Mouse (Mus musculus): ENCODE data around the gene Rhpn2. TPM values are rescaled to one million over a fixed set of nuclear protein-coding genes. Genes with fewer than 3 reads are reported as not detected.

Rhpn2 gene
- polyA plus RNA-seq, 1 experiment from 2014 or later, result 3.3 TPM

- Histone ChIP-seq H3K4me2 (ENCODE audit: low read length) (no peak overlapping the region), H3K27me3 (replicated peaks; ENCODE audit: control insufficient read depth, insufficient read depth, low read length) (no peaks in the 10 kb centered on the region; the same call in 1 of the 2 replicates), H3K4me1 (ENCODE audit: control insufficient read depth, insufficient read depth, low read depth, low read length) (no peaks in the 10 kb centered on the region), H3K9me3 (ENCODE audit: control insufficient read depth, low read length) (no peaks in the 10 kb centered on the region), H3K9ac (ENCODE audit: low read depth, low read length) (no peak overlapping the region), H3K36me3 (ENCODE audit: control insufficient read depth, insufficient read depth, low read length) (no peaks in the 10 kb centered on the region), H3K4me3 (ENCODE audit: low read length) (no peak overlapping the region), H3K27ac (ENCODE audit: low read depth, low read length) (no peak overlapping the region)
- ATAC-seq, result no peak
- WGBS, result 80% methylated on average over 4 of the region's 4 CpGs
Observed at GRCm38 (mm10) chr7:35342498-35342897, 8.5 kb downstream of the Rhpn2 start.

- H3K9me3 ChIP-seq (ENCODE audit: control insufficient read depth, low read length), result no peaks in the 10 kb centered on the region
- H3K9ac ChIP-seq (ENCODE audit: low read depth, low read length), result no peak overlapping the region
- no peak overlapping the region for H3K27ac ChIP-seq (ENCODE audit: low read depth, low read length)
- H3K4me1 ChIP-seq (ENCODE audit: control insufficient read depth, insufficient read depth, low read depth, low read length), result no peaks in the 10 kb centered on the region
- 98% methylated on average over 5 of the region's 5 CpGs for WGBS
- H3K27me3 ChIP-seq (replicated peaks; ENCODE audit: control insufficient read depth, insufficient read depth, low read length), result no peaks in the 10 kb centered on the region
- H3K4me3 ChIP-seq (ENCODE audit: low read length), result no peak overlapping the region
- H3K4me2 ChIP-seq (ENCODE audit: low read length), result no peak overlapping the region
- no peak for ATAC-seq
- H3K36me3 ChIP-seq (ENCODE audit: control insufficient read depth, insufficient read depth, low read length), result no peaks in the 10 kb centered on the region
Observed at GRCm38 (mm10) chr7:35344785-35345330, 10.9 kb downstream of the Rhpn2 start.

- Histone ChIP-seq H3K36me3 (ENCODE audit: control insufficient read depth, insufficient read depth, low read length) (no peaks in the 10 kb centered on the region), H3K4me2 (ENCODE audit: low read length) (no peak overlapping the region), H3K27me3 (replicated peaks; ENCODE audit: control insufficient read depth, insufficient read depth, low read length) (no peaks in the 10 kb centered on the region), H3K9me3 (ENCODE audit: control insufficient read depth, low read length) (no peaks in the 10 kb centered on the region), H3K4me1 (ENCODE audit: control insufficient read depth, insufficient read depth, low read depth, low read length) (no peaks in the 10 kb centered on the region), H3K9ac (ENCODE audit: low read depth, low read length) (no peak overlapping the region), H3K4me3 (ENCODE audit: low read length) (no peak overlapping the region), H3K27ac (ENCODE audit: low read depth, low read length) (no peak overlapping the region)
- WGBS, result 85% methylated on average over 18 of the region's 18 CpGs
- no peak for ATAC-seq
Observed at GRCm38 (mm10) chr7:35347918-35348700, 14.1 kb downstream of the Rhpn2 start.

GRCm38 (mm10) chr7:35349022-35349421 lies 15.1 kb downstream of the Rhpn2 start:
- Histone ChIP-seq H3K27me3 (replicated peaks; ENCODE audit: control insufficient read depth, insufficient read depth, low read length) (no peaks in the 10 kb centered on the region), H3K27ac (ENCODE audit: low read depth, low read length) (no peak overlapping the region), H3K4me3 (ENCODE audit: low read length) (no peak overlapping the region), H3K4me2 (ENCODE audit: low read length) (no peak overlapping the region), H3K9me3 (ENCODE audit: control insufficient read depth, low read length) (no peaks in the 10 kb centered on the region), H3K9ac (ENCODE audit: low read depth, low read length) (no peak overlapping the region), H3K36me3 (ENCODE audit: control insufficient read depth, insufficient read depth, low read length) (no peaks in the 10 kb centered on the region), H3K4me1 (ENCODE audit: control insufficient read depth, insufficient read depth, low read depth, low read length) (no peaks in the 10 kb centered on the region)
- no peak for ATAC-seq
- WGBS, result 92% methylated on average over 4 of the region's 4 CpGs

GRCm38 (mm10) chr7:35349886-35350684 lies 16.1 kb downstream of the Rhpn2 start:
- Histone ChIP-seq H3K9me3 (ENCODE audit: control insufficient read depth, low read length) (no peaks in the 10 kb centered on the region), H3K27ac (ENCODE audit: low read depth, low read length) (no peak overlapping the region), H3K36me3 (ENCODE audit: control insufficient read depth, insufficient read depth, low read length) (no peaks in the 10 kb centered on the region), H3K9ac (ENCODE audit: low read depth, low read length) (no peak overlapping the region), H3K4me2 (ENCODE audit: low read length) (no peak overlapping the region), H3K4me1 (ENCODE audit: control insufficient read depth, insufficient read depth, low read depth, low read length) (no peaks in the 10 kb centered on the region), H3K4me3 (ENCODE audit: low read length) (no peak overlapping the region), H3K27me3 (replicated peaks; ENCODE audit: control insufficient read depth, insufficient read depth, low read length) (no peaks in the 10 kb centered on the region)
- 92% methylated on average over 8 of the region's 8 CpGs for WGBS
- no peak for ATAC-seq

- Histone ChIP-seq H3K36me3 (ENCODE audit: control insufficient read depth, insufficient read depth, low read length) (no peaks in the 10 kb centered on the region), H3K27ac (ENCODE audit: low read depth, low read length) (no peak overlapping the region), H3K27me3 (replicated peaks; ENCODE audit: control insufficient read depth, insufficient read depth, low read length) (no peaks in the 10 kb centered on the region), H3K4me2 (ENCODE audit: low read length) (no peak overlapping the region), H3K4me1 (ENCODE audit: control insufficient read depth, insufficient read depth, low read depth, low read length) (no peaks in the 10 kb centered on the region), H3K9me3 (ENCODE audit: control insufficient read depth, low read length) (no peaks in the 10 kb centered on the region), H3K9ac (ENCODE audit: low read depth, low read length) (no peak overlapping the region), H3K4me3 (ENCODE audit: low read length) (no peak overlapping the region)
- WGBS, result 92% methylated on average over 3 of the region's 3 CpGs
- ATAC-seq, result no peak
Observed at GRCm38 (mm10) chr7:35351155-35351554, 17.2 kb downstream of the Rhpn2 start.

GRCm38 (mm10) chr7:35353306-35353705 lies 19.3 kb downstream of the Rhpn2 start:
- H3K4me2 ChIP-seq (ENCODE audit: low read length), result no peak overlapping the region
- 91% methylated on average over 15 of the region's 15 CpGs for WGBS
- ATAC-seq, result no peak

GRCm38 (mm10) chr7:35355303-35355872 lies 21.4 kb downstream of the Rhpn2 start:
- no peak overlapping the region for H3K27ac ChIP-seq (ENCODE audit: low read depth, low read length)
- H3K27me3 ChIP-seq (replicated peaks; ENCODE audit: control insufficient read depth, insufficient read depth, low read length), result no peaks in the 10 kb centered on the region
- no peak overlapping the region for H3K4me3 ChIP-seq (ENCODE audit: low read length)
- no peaks in the 10 kb centered on the region for H3K36me3 ChIP-seq (ENCODE audit: control insufficient read depth, insufficient read depth, low read length)
- 91% methylated on average over 5 of the region's 5 CpGs for WGBS
- no peaks in the 10 kb centered on the region for H3K9me3 ChIP-seq (ENCODE audit: control insufficient read depth, low read length)
- no peak overlapping the region for H3K9ac ChIP-seq (ENCODE audit: low read depth, low read length)
- H3K4me2 ChIP-seq (ENCODE audit: low read length), result no peak overlapping the region
- no peaks in the 10 kb centered on the region for H3K4me1 ChIP-seq (ENCODE audit: control insufficient read depth, insufficient read depth, low read depth, low read length)
- ATAC-seq, result no peak

More at GRCm38 (mm10) chr7:35353306-35353705, 19.3 kb downstream of the Rhpn2 start:
- Histone ChIP-seq H3K36me3 (ENCODE audit: control insufficient read depth, insufficient read depth, low read length) (no peaks in the 10 kb centered on the region), H3K27me3 (replicated peaks; ENCODE audit: control insufficient read depth, insufficient read depth, low read length) (no peaks in the 10 kb centered on the region), H3K9ac (ENCODE audit: low read depth, low read length) (no peak overlapping the region), H3K9me3 (ENCODE audit: control insufficient read depth, low read length) (no peaks in the 10 kb centered on the region), H3K4me1 (ENCODE audit: control insufficient read depth, insufficient read depth, low read depth, low read length) (no peaks in the 10 kb centered on the region), H3K4me3 (ENCODE audit: low read length) (no peak overlapping the region), H3K27ac (ENCODE audit: low read depth, low read length) (no peak overlapping the region)

- 82% methylated on average over 12 of the region's 12 CpGs for WGBS
- H3K27me3 ChIP-seq (replicated peaks; ENCODE audit: control insufficient read depth, insufficient read depth, low read length), result no peaks in the 10 kb centered on the region
- no peak overlapping the region for H3K27ac ChIP-seq (ENCODE audit: low read depth, low read length)
- no peak for ATAC-seq
- H3K4me2 ChIP-seq (ENCODE audit: low read length), result no peak overlapping the region
- no peak overlapping the region for H3K9ac ChIP-seq (ENCODE audit: low read depth, low read length)
- H3K4me3 ChIP-seq (ENCODE audit: low read length), result no peak overlapping the region
- H3K4me1 ChIP-seq (ENCODE audit: control insufficient read depth, insufficient read depth, low read depth, low read length), result no peaks in the 10 kb centered on the region
- no peaks in the 10 kb centered on the region for H3K36me3 ChIP-seq (ENCODE audit: control insufficient read depth, insufficient read depth, low read length)
- H3K9me3 ChIP-seq (ENCODE audit: control insufficient read depth, low read length), result no peaks in the 10 kb centered on the region
Observed at GRCm38 (mm10) chr7:35357621-35358020, 23.7 kb downstream of the Rhpn2 start.
